Mouse (Mus musculus): ENCODE results near the gene Gm10486. TPM values are rescaled to one million over a fixed set of nuclear protein-coding genes. Genes with fewer than 3 reads are reported as not detected.
"Not testable (repeated sequence)": the region's sequence is repeated elsewhere in the genome, so short reads cannot be mapped to it uniquely, and the experiment has no call there.

Gm10486 gene
- polyA plus RNA-seq (2012; rRNA removed) = not detected in 2 replicates

GRCm38 (mm10) chrX:35067084-35067483, at the start of gene Gm10486:
Gm10486 (plus strand) TSS chrX:35067384.
- WGBS = no CpG with 5 or more reads among the region's 6 CpGs
- not testable (repeated sequence) for DNase-seq (ENCODE audit: low read depth in 1 of 2, low spot score in 2 of 2); H3K4me3 ChIP-seq (ENCODE audit: extremely low read depth, insufficient read depth, insufficient read length)

More at GRCm38 (mm10) chrX:35067084-35067483, at the start of gene Gm10486:
- not testable (repeated sequence) for H3K27me3 ChIP-seq (ENCODE audit: control insufficient read depth, insufficient read depth, low read length); H3K36me3 ChIP-seq (ENCODE audit: control insufficient read depth, insufficient read depth, low read length); H3K27ac ChIP-seq (ENCODE audit: insufficient read depth, low read length); H3K4me1 ChIP-seq (ENCODE audit: control insufficient read depth, insufficient read depth, insufficient read length)

Measured in spleen, adult 2 months (tissue).